Mouse (Mus musculus) small intestine, adult 2 months (tissue): Measurements from ENCODE around the gene Mybpc2. TPM values are rescaled to one million over a fixed set of nuclear protein-coding genes. Genes with fewer than 3 reads are reported as not detected.

ENCODE experiments used
- H3K27ac ChIP-seq: fragments of 200-500 bp; 2 replicates; pipeline ENCODE4 v1.5.1; 2012; ENCODE audit warnings: low read depth, low read length, control low read depth, inconsistent platforms; ENCODE audit not compliant: insufficient read depth
- H3K27me3 ChIP-seq: fragments of 200-500 bp; 2 replicates; pipeline ENCODE4 v1.6.1; 2012; ENCODE audit warnings: mild to moderate bottlenecking, moderate library complexity, low read length, inconsistent platforms; ENCODE audit not compliant: control insufficient read depth, insufficient read depth
- H3K36me3 ChIP-seq: fragments of 200-500 bp; 2 replicates; pipeline ENCODE4 v1.6.1; 2012; ENCODE audit warnings: mild to moderate bottlenecking, low read length, control low read depth, inconsistent platforms; ENCODE audit not compliant: control insufficient read depth, insufficient read depth
- H3K4me1 ChIP-seq: fragments of 200-500 bp; 2 replicates; pipeline ENCODE4 v1.6.1; 2012; ENCODE audit warnings: low read length, inconsistent platforms, mixed read lengths; ENCODE audit not compliant: control insufficient read depth, insufficient read depth, insufficient read length
- H3K4me3 ChIP-seq: fragments of 200-500 bp; 2 replicates; pipeline ENCODE4 v1.5.1; 2012; ENCODE audit warnings: low read depth, mild to moderate bottlenecking, control low read depth, inconsistent platforms, low read length, moderate library complexity
- CTCF ChIP-seq: fragments of 200-500 bp; IDR thresholded peaks from 2 replicates; pipeline ENCODE4 v1.5.1; 2012; ENCODE audit warnings: low read depth, mild to moderate bottlenecking, control low read depth, inconsistent platforms, low read length, moderate library complexity, mixed read lengths; ENCODE audit not compliant: insufficient replicate concordance, insufficient read length; ENCODE audit errors: extremely low read depth
- POLR2A ChIP-seq: fragments of 200-500 bp; IDR thresholded peaks from 2 replicates; pipeline ENCODE4 v1.6.1; 2012; ENCODE audit warnings: low read depth, mild to moderate bottlenecking, control low read depth, inconsistent platforms, low read length, moderate library complexity
- WGBS: fragments of 180-500 bp; shearing (Covaris S2); methylation state at CpG from one replicate; pipeline ENCODE4 v1.1.7; 2018; 5-methylcytosine and 5-hydroxymethylcytosine counted together
- polyA plus RNA-seq: library from polyadenylated mRNA; depleted of rRNA; stranded (reverse); fragments of >200 nt; gene quantifications from 2 replicates; pipeline ENCODE4 v1.2.3, GENCODE M21; 2012

Gene Mybpc2
- polyA plus RNA-seq, 1 experiment, result 0.13 TPM

GRCm38 (mm10) chr7:44472558-44472885 is 51.9 kb downstream of the Mybpc2 start:
- WGBS, result 29% methylated on average over 1 of the region's 1 CpGs
- Histone ChIP-seq H3K27me3 (no peaks in the 10 kb centered on the region), H3K36me3 (no peaks in the 10 kb centered on the region; the same call in 1 of the 2 replicates), H3K4me1 (peaks cover 11% of the 10 kb centered on the region), H3K4me3 (no peak overlapping the region), H3K27ac (no peak overlapping the region)
- TF ChIP-seq CTCF, result no peak
- TF ChIP-seq POLR2A, result no peak

- no peak for TF ChIP-seq POLR2A
- TF ChIP-seq CTCF, result no peak
- Histone ChIP-seq H3K36me3 (no peaks in the 10 kb centered on the region; the same call in 1 of the 2 replicates), H3K27ac (no peak overlapping the region), H3K27me3 (no peaks in the 10 kb centered on the region), H3K4me1 (peaks cover 13% of the 10 kb centered on the region), H3K4me3 (no peak overlapping the region)
- WGBS, result 45% methylated on average over 6 of the region's 6 CpGs
Observed at GRCm38 (mm10) chr7:44471880-44472557, 52.4 kb downstream of the Mybpc2 start.

DNA sequence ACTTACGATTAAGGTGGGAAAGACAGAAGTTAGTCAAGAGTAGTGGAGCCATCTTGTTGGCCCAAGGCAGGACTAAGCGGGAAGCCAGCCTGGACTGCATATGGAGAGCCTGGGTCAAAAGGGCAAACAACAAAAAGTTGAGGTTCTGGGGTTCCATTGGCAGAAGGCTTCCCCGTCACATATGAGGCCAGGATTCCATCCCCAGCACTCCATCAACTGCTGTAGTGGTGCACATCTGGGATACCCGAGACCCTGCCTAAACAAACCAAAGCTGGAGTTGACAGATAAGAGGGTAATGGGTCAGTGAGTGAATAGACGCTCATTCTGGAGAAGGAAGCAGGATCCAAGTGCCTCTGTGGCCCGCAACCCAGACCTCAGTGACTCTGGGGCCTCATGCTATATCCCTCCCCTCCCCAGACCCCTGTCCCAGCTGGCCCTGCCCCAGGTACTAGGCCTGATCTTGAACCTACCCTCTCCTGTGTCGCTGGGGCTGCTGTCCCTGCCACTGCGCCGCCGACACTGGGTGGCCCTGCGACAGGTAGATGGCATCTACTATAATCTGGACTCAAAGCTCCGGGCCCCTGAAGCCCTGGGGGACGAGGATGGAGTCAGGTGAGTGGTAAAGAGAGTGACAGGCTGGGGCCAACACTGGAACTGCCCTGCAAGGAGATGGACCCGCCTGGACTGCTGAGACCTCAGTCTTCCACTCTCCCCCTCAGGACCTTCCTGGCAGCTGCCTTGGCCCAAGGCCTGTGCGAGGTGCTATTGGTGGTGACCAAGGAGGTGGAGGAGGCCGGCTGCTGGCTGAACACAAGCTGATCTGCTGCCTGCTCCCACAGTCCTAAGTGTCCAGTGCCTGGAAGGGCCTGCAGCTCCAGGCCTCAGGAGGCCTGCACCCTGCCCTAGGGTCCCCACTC is 53.5 kb downstream of the Mybpc2 start:
- H3K4me3 ChIP-seq, result no peak overlapping the region
- no peak overlapping the region for H3K27ac ChIP-seq
- H3K27me3 ChIP-seq, result no peaks in the 10 kb centered on the region
- 90% methylated on average over 16 of the region's 16 CpGs for WGBS
- H3K36me3 ChIP-seq, result no peaks in the 10 kb centered on the region; the same call in 1 of the 2 replicates
- peaks cover 13% of the 10 kb centered on the region for H3K4me1 ChIP-seq
- TF ChIP-seq POLR2A, result no peak
- TF ChIP-seq CTCF, result no peak

DNA sequence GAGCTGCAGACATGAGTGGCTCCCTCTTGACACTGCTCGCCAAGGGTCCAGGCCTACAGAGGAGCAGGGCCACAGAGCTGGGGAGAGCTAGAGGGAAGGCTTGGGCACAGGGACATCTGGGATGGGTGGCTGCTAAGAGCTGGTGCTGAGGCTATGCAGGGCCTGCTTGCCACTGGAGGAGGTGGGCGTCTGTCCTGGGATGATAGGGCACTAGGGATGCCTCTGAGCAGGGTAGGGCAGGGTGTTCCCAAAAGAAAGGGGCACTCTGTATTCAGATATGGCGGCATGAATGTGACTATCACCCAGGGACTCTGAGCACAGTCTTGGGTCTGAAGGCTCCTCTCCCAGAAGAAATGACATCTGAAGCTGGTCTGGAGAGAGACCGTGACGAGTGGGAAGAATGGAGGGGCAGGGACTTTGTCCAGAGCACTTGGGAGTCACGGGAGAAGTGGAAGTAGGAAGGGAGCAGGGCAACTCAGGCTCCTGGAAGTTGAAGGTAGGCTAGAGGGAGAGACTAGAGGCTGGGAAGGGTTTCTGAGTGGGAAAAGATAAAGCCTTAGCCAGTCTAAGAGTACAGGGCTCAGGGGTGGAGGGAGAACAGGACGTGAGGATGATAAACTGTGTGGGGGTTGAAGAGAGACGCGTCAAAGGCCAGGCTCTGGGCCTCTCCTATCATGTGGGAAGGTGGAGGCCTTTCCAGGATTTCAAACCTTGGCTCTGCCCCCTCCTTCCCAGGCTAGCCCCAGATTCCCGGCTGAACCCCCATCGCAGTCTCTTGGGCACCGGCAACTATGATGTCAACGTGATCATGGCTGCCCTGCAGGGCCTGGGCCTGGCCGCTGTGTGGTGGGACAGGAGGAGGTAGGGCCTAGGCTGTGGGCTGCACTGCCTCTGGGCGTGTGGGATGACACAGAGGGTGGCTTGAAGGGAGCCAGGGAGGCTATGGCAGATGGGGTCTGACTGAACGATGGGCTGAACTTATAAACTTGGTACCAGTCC is 54.5 kb downstream of the Mybpc2 start:
- peaks cover 15% of the 10 kb centered on the region for H3K4me1 ChIP-seq
- no peak for TF ChIP-seq POLR2A
- no peak for TF ChIP-seq CTCF
- WGBS, result 91% methylated on average over 16 of the region's 16 CpGs

GRCm38 (mm10) chr7:44468644-44469285 is 55.7 kb downstream of the Mybpc2 start:
- H3K36me3 ChIP-seq, result no peaks in the 10 kb centered on the region; the same call in 1 of the 2 replicates
- H3K4me3 ChIP-seq, result peak overlapping the region; percentile 81
- H3K27me3 ChIP-seq, result no peaks in the 10 kb centered on the region; the same call in 1 of the 2 replicates
- TF ChIP-seq CTCF (no peak), POLR2A (no peak)
- H3K27ac ChIP-seq, result no peak overlapping the region
- H3K4me1 ChIP-seq, result peaks cover 15% of the 10 kb centered on the region
- 63% methylated on average over 15 of the region's 15 CpGs for WGBS

More for the DNA sequence above, 54.5 kb downstream of the Mybpc2 start:
- Histone ChIP-seq H3K27ac (no peak overlapping the region), H3K27me3 (no peaks in the 10 kb centered on the region), H3K36me3 (no peaks in the 10 kb centered on the region; the same call in 1 of the 2 replicates), H3K4me3 (no peak overlapping the region)

- 0 out of 2 replicates have a peak within 1 kb of the TSS, but pooled peaks have one; percentile 4 for H3K27ac ChIP-seq
- peaks cover 12% of the 10 kb centered on the region for H3K4me1 ChIP-seq
- peak within 1 kb of the TSS; percentile 81 for H3K4me3 ChIP-seq
- H3K27me3 ChIP-seq, result peaks cover 7% of the 10 kb centered on the region; the same call in 1 of the 2 replicates
- TF ChIP-seq CTCF (no peak), POLR2A (peak; percentile 56)
- WGBS, result under 1% methylated on average over 42 of the region's 42 CpGs
- H3K36me3 ChIP-seq, result no peaks in the 10 kb centered on the region; the same call in 1 of the 2 replicates
Observed at GRCm38 (mm10) chr7:44467811-44468411, 56.5 kb downstream of the Mybpc2 start, which contains the start of gene Josd2. Josd2 (plus strand) TSS chr7:44467980.
